Mouse (Mus musculus) mouse trophoblast stem cell (cell line): ENCODE measurements at regions not wholly inside any gene's neighbourhood (a gene's known extent, or its start where the extent isn't known, plus 50 kb on each side); places are given as distances from the start of the nearest gene placed in this dataset.
"Not testable (repeated sequence)": the region's sequence is repeated elsewhere in the genome, so short reads cannot be mapped to it uniquely, and the experiment has no call there.

Experiments
- in situ Hi-C, 2 experiments: fragments of 300-500 bp; cut with MseI, MboI; formaldehyde crosslinking; loops; 2 replicates in 1 of 2; 3 replicates in 1 of 2; pipeline ENCODE4 v1.15.1; 2025

- in situ Hi-C loops: no loop called here
Observed at GRCm38 (mm10) chr3:138609749-138610148, 83.8 kb downstream of the Eif4e start.

DNA sequence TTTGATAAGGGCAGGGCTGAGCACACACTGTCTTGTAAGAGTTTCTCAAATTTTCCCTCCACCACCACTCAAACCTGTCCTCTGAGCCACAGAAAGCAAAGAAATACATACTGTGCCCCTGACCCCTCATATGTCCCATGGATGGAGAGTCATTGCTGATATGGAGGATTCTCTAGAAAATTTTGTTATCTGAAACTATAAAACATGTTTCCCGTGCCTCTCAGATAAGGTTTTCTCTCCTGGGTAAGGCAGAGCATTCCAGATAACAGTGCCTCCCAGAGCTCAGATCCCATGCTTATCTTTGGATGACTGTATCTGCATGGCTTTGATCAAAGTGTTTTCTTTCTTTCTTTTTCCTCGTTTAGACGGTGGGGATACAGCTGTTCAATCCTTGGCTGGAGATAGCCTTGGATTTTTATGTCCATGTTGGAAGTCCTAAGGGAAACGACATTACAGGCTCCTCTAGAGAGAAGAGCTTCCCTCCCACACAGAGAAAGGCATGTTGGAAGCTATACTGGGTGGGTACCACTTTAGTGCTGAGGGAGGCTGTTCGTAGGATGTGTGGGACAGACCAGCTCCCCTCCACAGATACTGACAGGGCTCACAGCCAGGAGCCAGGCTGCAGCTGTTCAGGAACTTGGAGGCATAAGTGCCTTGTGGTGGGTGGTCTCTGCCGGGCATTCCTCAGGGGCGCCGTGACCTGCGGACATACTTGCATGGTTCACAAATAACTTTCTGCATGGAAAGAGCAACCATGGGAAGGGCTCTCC lies 87.1 kb downstream of the Eif4e start:
- in situ Hi-C loops: no loop called here

GRCm38 (mm10) chr3:138613680-138614079 lies 87.7 kb downstream of the Eif4e start:
- in situ Hi-C loops: no loop called here

DNA sequence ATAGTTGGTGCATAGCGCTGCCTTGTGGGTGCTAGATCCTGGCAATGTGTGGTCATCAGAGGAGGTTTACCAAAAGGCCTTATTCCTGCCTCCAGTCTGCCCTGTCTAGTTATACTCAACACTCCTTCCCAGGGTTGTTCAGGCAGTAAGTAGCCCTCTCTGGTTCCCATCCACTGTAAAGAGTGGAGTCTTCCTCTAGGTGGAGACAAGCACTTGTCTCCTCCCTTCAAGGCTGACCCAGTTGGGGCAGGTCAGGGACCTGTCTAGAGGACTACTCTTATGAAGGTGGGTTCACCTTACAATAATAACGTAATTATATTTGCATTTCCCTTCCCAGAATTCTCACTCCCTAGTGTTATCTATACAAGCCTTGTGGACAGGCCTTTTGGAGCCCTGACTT lies 88.9 kb downstream of the Eif4e start:
- in situ Hi-C loops: no loop called here

- in situ Hi-C loops: no loop called here
Observed at GRCm38 (mm10) chr3:138620263-138620662, 94.3 kb downstream of the Eif4e start.

- in situ Hi-C loops: no loop called here
Observed at GRCm38 (mm10) chr3:138624128-138624527, 98.1 kb downstream of the Eif4e start.

DNA sequence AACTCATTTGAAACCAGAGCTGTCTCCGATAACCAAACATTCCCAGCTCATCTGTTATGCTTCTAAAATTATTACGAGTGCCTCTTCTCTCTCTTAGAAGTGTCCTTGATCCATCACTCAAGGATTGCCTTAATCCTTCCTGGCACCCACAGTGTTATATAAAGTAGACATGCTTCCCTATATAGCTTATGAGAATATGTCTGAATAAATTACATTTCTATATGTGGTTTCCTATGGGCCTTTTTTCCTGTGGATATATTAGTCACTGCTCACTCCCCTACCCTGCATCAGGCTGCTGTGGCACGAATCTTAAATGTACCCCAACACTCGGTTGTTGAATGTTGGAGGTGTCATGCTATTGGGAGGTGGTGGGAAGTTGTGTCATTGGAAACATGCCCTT lies 100.3 kb downstream of the Eif4e start:
- in situ Hi-C loops: no loop called here

GRCm38 (mm10) chr3:138630231-138630630 lies 104.3 kb downstream of the Eif4e start:
- in situ Hi-C loops: no loop called here

- in situ Hi-C loops: no loop called here
Observed at GRCm38 (mm10) chr3:138632086-138632485, 106.1 kb downstream of the Eif4e start.

GRCm38 (mm10) chr3:138642026-138642425 lies 100.0 kb upstream of the Tspan5 start:
- in situ Hi-C loops: loop anchor here (5.0 to 10.0 kb wide), 2 partner anchors 263 to 265 kb away; no protein-coding TSS in a partner anchor

DNA sequence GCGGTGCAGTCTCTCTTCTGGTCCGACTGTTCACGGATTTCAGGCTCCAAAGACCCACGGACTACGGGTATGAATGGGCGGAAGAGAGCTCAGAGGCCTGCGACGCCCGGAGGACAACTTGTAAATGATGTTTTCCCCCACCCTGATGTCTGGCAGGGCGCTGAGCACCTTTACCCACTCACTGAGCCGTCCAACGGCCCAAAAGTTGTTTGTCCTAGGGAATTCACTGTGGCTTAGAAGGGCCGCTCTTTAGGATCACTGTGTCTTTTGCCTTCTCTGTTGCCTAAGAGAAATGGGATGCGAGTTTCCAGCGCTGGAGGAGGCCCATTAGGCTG lies 98.1 kb upstream of the Tspan5 start:
- in situ Hi-C loops: loop anchor here (5.0 to 10.0 kb wide), 2 partner anchors 261 to 263 kb away; no protein-coding TSS in a partner anchor

GRCm38 (mm10) chr3:138644286-138644951 lies 97.6 kb upstream of the Tspan5 start:
- in situ Hi-C loops: loop anchor here (5.0 to 10.0 kb wide), 2 partner anchors 260 to 263 kb away; no protein-coding TSS in a partner anchor

DNA sequence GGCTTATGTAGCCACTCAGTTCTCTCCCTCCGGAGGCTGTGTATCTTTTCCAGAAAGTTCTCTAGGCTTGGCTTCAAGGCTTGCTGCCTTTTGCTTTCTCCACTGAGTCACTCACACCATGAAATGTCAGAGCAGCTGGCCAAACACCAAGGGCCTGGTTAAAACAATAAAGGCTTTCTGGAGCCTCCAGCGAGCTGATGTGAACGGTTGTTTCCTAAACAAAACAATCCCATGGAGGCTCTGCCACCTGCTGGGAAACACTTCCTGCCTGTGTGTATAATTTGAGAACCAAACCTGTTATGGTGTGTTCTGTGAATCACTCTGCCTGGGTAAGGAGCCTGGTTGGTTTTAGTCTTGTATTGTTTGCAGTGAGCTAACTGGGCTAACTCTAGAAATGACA lies 96.7 kb upstream of the Tspan5 start:
- in situ Hi-C loops: loop anchor here in 1 of 2 experiments (10.0 kb wide), 1 partner anchor 259 kb away; no protein-coding TSS in a partner anchor

DNA sequence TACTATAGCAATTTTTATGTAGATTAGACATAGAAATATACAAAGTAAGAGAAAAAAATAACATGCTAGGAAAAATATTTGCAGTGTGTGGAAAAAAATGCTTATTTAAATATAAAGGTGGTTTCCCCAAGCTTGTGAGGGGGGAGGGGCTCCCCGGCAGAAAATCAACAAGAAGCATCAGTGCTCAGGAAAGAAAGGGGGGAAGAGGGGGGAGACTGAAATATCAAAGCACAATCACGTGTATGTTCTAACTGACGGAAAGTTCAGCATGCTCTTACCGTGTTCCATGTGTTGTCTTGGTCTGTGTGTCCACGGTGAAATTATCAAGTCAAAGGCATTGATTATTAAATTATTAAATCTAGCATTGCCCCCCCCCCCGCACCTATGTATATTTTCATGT lies 92.3 kb upstream of the Tspan5 start:
- in situ Hi-C loops: loop anchor here in 1 of 2 experiments (10.0 kb wide), 1 partner anchor 255 kb away; no protein-coding TSS in a partner anchor

GRCm38 (mm10) chr3:138650671-138651070 lies 91.3 kb upstream of the Tspan5 start:
- in situ Hi-C loops: not testable (repeated sequence)

GRCm38 (mm10) chr3:138651361-138652205 lies 90.4 kb upstream of the Tspan5 start:
- in situ Hi-C loops: no loop called here

- in situ Hi-C loops: no loop called here
Observed at GRCm38 (mm10) chr3:138652206-138652605, 89.8 kb upstream of the Tspan5 start.

DNA sequence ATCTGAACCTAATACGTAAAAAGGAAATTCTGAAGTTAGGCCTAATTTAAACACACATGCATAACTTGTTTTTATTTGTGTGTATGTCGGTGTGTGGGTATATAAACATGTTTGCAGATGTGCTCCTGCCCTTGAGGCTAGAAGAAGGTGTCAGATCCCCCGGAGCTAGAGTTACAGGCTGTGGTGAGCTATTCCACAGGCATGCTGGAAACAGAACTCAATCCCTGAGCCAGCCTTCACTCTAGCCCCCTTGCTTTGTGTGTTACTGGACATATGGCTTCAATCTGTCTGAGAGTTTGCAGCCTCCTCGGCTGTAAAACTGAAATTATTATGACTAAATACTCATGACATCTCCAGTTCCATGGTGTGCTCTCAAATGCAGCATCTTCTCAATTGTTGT lies 89.3 kb upstream of the Tspan5 start:
- in situ Hi-C loops: no loop called here

DNA sequence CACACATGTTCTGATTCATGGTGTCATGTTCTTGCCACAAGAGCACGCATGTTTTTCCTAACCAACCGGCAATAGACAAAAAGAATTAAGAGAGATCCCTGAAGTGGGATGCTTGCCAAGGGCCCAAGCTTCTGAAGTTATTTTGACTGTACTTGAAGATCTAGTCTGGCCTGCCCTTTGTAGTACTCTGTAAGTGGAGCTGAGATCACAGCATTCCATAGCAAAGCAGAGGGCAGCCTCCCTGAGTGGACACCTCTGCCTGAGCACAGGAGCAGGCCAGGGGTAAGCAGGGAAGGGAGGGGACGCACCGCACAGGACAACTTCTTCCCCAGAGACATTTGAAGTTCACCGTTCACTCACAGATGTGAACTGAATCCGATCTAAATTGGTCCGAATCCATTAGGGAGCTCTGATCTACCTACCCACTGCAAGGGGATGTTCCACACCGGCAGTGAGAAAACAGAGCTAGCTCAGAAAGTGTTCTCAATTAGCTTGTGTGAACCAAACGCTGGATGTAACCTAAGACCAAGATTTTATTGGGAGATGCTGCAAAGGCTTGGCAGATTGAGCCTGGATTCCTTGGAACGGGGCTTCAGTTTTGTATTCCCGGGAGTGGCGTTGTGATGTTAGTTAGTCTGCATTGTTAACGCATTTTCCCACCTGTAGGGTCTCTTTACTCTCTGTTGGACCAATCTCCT lies 88.3 kb upstream of the Tspan5 start:
- in situ Hi-C loops: no loop called here

DNA sequence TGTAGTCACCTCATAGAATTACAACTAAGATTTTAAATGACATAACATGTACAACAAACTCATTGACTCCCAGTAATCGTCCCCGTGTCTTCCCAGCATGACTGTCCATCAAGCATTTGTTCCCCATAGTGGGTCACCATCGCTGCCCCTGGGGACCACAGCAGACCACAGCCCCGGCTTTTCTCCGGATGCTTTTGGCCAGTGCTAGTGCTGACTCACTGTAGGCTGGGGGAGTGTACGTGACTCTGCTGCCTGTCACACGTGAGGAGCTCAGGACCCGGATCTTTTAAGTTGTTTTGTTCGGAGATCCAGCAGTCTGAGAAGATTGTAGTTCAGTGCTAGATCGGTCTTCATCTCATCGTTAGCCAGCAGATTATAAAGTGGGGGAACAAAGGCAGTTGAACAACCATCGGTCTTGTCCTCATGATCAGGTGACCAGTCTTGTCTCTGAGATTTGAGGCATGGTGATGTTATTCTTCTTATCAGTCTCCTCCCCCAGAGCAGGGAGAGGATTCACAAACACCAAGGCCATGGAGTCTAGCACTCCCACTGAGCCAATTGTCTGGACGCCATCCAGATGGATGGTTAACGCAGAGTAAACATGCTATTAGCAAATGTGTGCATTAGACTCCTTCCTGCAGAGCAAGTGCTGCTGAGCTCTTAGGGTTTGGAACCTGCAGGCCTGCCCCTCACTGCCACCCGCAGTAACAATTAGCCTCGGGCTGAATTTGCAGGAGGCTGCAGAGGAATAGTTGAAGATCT lies 87.2 kb upstream of the Tspan5 start:
- in situ Hi-C loops: no loop called here

- in situ Hi-C loops: no loop called here
Observed at GRCm38 (mm10) chr3:138655479-138655878, 86.5 kb upstream of the Tspan5 start.
